Mouse (Mus musculus): ENCODE data around the gene Spop. TPM values are rescaled to one million over a fixed set of nuclear protein-coding genes. Genes with fewer than 3 reads are reported as not detected.

Spop gene
- total RNA-seq, 2 experiments from 2014 or later, result 61.7 to 75.5 TPM

Other genes starting within 250 kb of the Spop start
- gene Tac4, start 152.6 kb upstream of the Spop start, total RNA-seq (2015; ENCODE audit: low replicate concordance), result not detected in 2 replicates
- not detected in 2 replicates for gene Tac4, start 152.6 kb upstream of the Spop start, total RNA-seq (2017; ENCODE audit: low replicate concordance)
- 94.3 and 127 TPM in 2 replicates for gene Kat7, start 103.8 kb upstream of the Spop start, total RNA-seq (2015; ENCODE audit: low replicate concordance)
- gene Kat7, start 103.8 kb upstream of the Spop start, total RNA-seq (2017; ENCODE audit: low replicate concordance), result 72.6 and 81.2 TPM in 2 replicates
- 340 and 347 TPM in 2 replicates for gene Fam117a, start 77.1 kb upstream of the Spop start, total RNA-seq (2015; ENCODE audit: low replicate concordance)
- gene Fam117a, start 77.1 kb upstream of the Spop start, total RNA-seq (2017; ENCODE audit: low replicate concordance), result 282 and 287 TPM in 2 replicates
- gene Slc35b1, start 29.4 kb upstream of the Spop start, total RNA-seq (2015; ENCODE audit: low replicate concordance), result 35.0 and 42.3 TPM in 2 replicates
- gene Slc35b1, start 29.4 kb upstream of the Spop start, total RNA-seq (2017; ENCODE audit: low replicate concordance), result 38.7 and 50.4 TPM in 2 replicates
- gene Nxph3, start 100.5 kb downstream of the Spop start, total RNA-seq (2015; ENCODE audit: low replicate concordance), result not detected in 2 replicates
- not detected in 2 replicates for gene Nxph3, start 100.5 kb downstream of the Spop start, total RNA-seq (2017; ENCODE audit: low replicate concordance)
- gene Ngfr, start 173.7 kb downstream of the Spop start, total RNA-seq (2015; ENCODE audit: low replicate concordance), result not detected in 2 replicates
- gene Ngfr, start 173.7 kb downstream of the Spop start, total RNA-seq (2017; ENCODE audit: low replicate concordance), result not detected in 2 replicates

Data from erythroid progenitor cell, adult 5-6 weeks (primary cell).